8 mouse cellular contexts compared by ENCODE assay signal in genomic region chr15:31447121-31447520, GRCm38 (mm10). TPM values are rescaled to one million over a fixed set of nuclear protein-coding genes. Genes with fewer than 3 reads are reported as not detected.
DNase-seq lines count a peak whose midpoint lies in the region; ATAC-seq and TF ChIP-seq lines count a peak whose summit lies in the region.

No protein-coding gene starts in this region.

- no peak for TF ChIP-seq EP300 in CH12.LX (IDR thresholded peaks at IDR 0.05; ENCODE audit: low read length)
- no peak for TF ChIP-seq EP300 in heart, postnatal 0 days (IDR thresholded peaks at IDR 0.05; ENCODE audit: low read depth)

- peak overlapping the region; percentile 65 for H3K4me2 ChIP-seq in CH12.LX (ENCODE audit: insufficient read depth, low read depth, poor library complexity, severe bottlenecking)
- no peak overlapping the region for H3K4me2 ChIP-seq in heart, postnatal 0 days (ENCODE audit: low read depth, low read length)
- H3K4me2 ChIP-seq in midbrain, embryonic 12.5 days (replicated peaks), result no peak overlapping the region

- H3K9me3 ChIP-seq in CH12.LX (replicated peaks; ENCODE audit: low read length), result no peaks in the 10 kb centered on the region
- no peaks in the 10 kb centered on the region for H3K9me3 ChIP-seq in heart, postnatal 0 days (replicated peaks; ENCODE audit: control insufficient read depth, low read length)
- no peaks in the 10 kb centered on the region for H3K9me3 ChIP-seq in midbrain, embryonic 12.5 days

- DNase-seq in cerebellum, adult 11-12 months, result no peak
- DNase-seq in CH12.LX (ENCODE audit: extremely low read depth), result peak; percentile 79
- peak; percentile 78 for DNase-seq in embryo, embryonic 10 days (ENCODE audit: low spot score)
- DNase-seq in heart, postnatal 0 days (ENCODE audit: low spot score), result peak; percentile 74
- peak; percentile 61 for DNase-seq in layer of hippocampus, adult 9-11 months

- no peak overlapping the region for H3K4me3 ChIP-seq in CH12.LX (replicated peaks in 1 of 3; ENCODE audit: low read depth in 2 of 3, low read length in 2 of 3, poor library complexity in 1 of 3)
- no peak overlapping the region for H3K4me3 ChIP-seq in heart, postnatal 0 days (ENCODE audit: low read depth, low read length)
- H3K4me3 ChIP-seq in midbrain, embryonic 12.5 days, result no peak overlapping the region

- H3K4me1 ChIP-seq in CH12.LX (ENCODE audit: control insufficient read depth in 1 of 2, insufficient read depth in 2 of 2), result peaks cover 4 to 8% of the 10 kb centered on the region in 2 experiments
- H3K4me1 ChIP-seq in heart, postnatal 0 days (ENCODE audit: control insufficient read depth, insufficient read depth), result no peaks in the 10 kb centered on the region
- no peaks in the 10 kb centered on the region for H3K4me1 ChIP-seq in midbrain, embryonic 12.5 days

- no peaks in the 10 kb centered on the region for H3K79me2 ChIP-seq in CH12.LX (replicated peaks; ENCODE audit: control insufficient read depth, extremely low read depth, insufficient read depth, poor library complexity, severe bottlenecking)

- WGBS in heart, postnatal 0 days, result 39% methylated on average over 7 of the region's 7 CpGs
- WGBS in midbrain, embryonic 12.5 days, result 53% methylated on average over 7 of the region's 7 CpGs

- H3K27me3 ChIP-seq in CH12.LX (replicated peaks), result no peaks in the 10 kb centered on the region
- no peaks in the 10 kb centered on the region for H3K27me3 ChIP-seq in heart, postnatal 0 days (ENCODE audit: control insufficient read depth, insufficient read depth, low read length)
- H3K27me3 ChIP-seq in midbrain, embryonic 12.5 days, result 0 out of 2 replicates have a peak, but pooled peaks cover 6% of the 10 kb centered on the region

- H3K36me3 ChIP-seq in CH12.LX (replicated peaks in 1 of 2; ENCODE audit: control insufficient read depth in 1 of 2, insufficient read depth in 1 of 2, low read length in 1 of 2), result no peaks in the 10 kb centered on the region
- H3K36me3 ChIP-seq in heart, postnatal 0 days (replicated peaks; ENCODE audit: control insufficient read depth, insufficient read depth, low read length), result no peaks in the 10 kb centered on the region
- no peaks in the 10 kb centered on the region for H3K36me3 ChIP-seq in midbrain, embryonic 12.5 days

- dilution Hi-C loops in CH12.LX (cut with MboI; ENCODE audit: extremely low pct_ligation_motif_present, extremely low pct_unique_long_range_greater_than_20kb, low sequenced_read_pairs), result no loop called here

- peak; percentile 53 for ATAC-seq in cerebellum, adult (ENCODE audit: insufficient number of reproducible peaks, low FRiP score, low TSS enrichment)
- ATAC-seq in heart, postnatal 0 days (ENCODE audit: insufficient read depth, low read depth), result peak; percentile 49
- peak; percentile 47 for ATAC-seq in midbrain, embryonic 12.5 days (ENCODE audit: low FRiP score, low read depth)
- ATAC-seq in inflammation-experienced regulatory T-cells, adult 6 months, result no peak

- no peak overlapping the region for H3K9ac ChIP-seq in CH12.LX (ENCODE audit: insufficient read depth, low read depth)
- H3K9ac ChIP-seq in heart, postnatal 0 days (replicated peaks; ENCODE audit: low read depth, low read length), result no peak overlapping the region
- no peak overlapping the region for H3K9ac ChIP-seq in midbrain, embryonic 12.5 days (replicated peaks)

- TF ChIP-seq POLR2A in CH12.LX (IDR thresholded peaks at IDR 0.05; ENCODE audit: low read depth, low read length), result no peak

- peak; percentile 73 to 97; a peak in 3 of 4 replicates for TF ChIP-seq CTCF in CH12.LX (conservative IDR thresholded peaks at IDR 0.05 in 1 of 2, IDR thresholded peaks at IDR 0.05 in 1 of 2; ENCODE audit: low read depth in 2 of 2, low read length in 2 of 2)
- TF ChIP-seq CTCF in heart, postnatal 0 days (IDR thresholded peaks at IDR 0.05; ENCODE audit: low read depth), result peak; percentile 85

- in situ Hi-C loops in CH12.LX (cut with MboI; ENCODE audit: low pct_ligation_motif_present, low pct_unique_long_range_greater_than_20kb, low sequenced_read_pairs), result loop anchor here (25.0 kb wide), 1 partner anchor 510 kb away; no protein-coding TSS in a partner anchor

- TF ChIP-seq RAD21 in CH12.LX (IDR thresholded peaks at IDR 0.05; ENCODE audit: low read depth, low read length), result no peak; the same call in none of the 2 replicates

- H3K27ac ChIP-seq in CH12.LX (ENCODE audit: insufficient read depth, low read depth), result no peak overlapping the region
- no peak overlapping the region for H3K27ac ChIP-seq in heart, postnatal 0 days (ENCODE audit: low read depth)
- H3K27ac ChIP-seq in midbrain, embryonic 12.5 days (replicated peaks), result no peak overlapping the region

TF ChIP-seq in CH12.LX, 34 proteins besides CTCF, POLR2A, EP300 and RAD21:
- TF ChIP-seq MEF2A (IDR thresholded peaks at IDR 0.05; ENCODE audit: borderline replicate concordance, low read depth, low read length) (no peak), ZC3H11A (IDR thresholded peaks at IDR 0.05; ENCODE audit: low read depth, low read length) (peak; percentile 81), NRF1 (IDR thresholded peaks at IDR 0.05; ENCODE audit: low read depth, low read length) (no peak), PAX5 (IDR thresholded peaks at IDR 0.05; ENCODE audit: low read length) (no peak), IRF4 (IDR thresholded peaks at IDR 0.05; ENCODE audit: low read depth, low read length) (0 out of 2 replicates have a peak, but pooled peaks have one; percentile 14), USF1 (IDR thresholded peaks at IDR 0.05; ENCODE audit: low read depth, low read length) (no peak), MAFK (IDR thresholded peaks at IDR 0.05; ENCODE audit: insufficient replicate concordance, low read length) (no peak), BHLHE40 (IDR thresholded peaks at IDR 0.05; ENCODE audit: low read depth, low read length) (0 out of 2 replicates have a peak, but pooled peaks have one; percentile 14), ETS1 (conservative IDR thresholded peaks at IDR 0.05; ENCODE audit: low read depth, low read length) (no peak), SIN3A (IDR thresholded peaks at IDR 0.05; ENCODE audit: low read length) (no peak; the same call in 1 of the 2 replicates), ELF1 (IDR thresholded peaks at IDR 0.05; ENCODE audit: low read depth, low read length) (no peak), JUND (conservative IDR thresholded peaks at IDR 0.05; ENCODE audit: low read depth, low read length) (no peak), ZMIZ1 (IDR thresholded peaks at IDR 0.05; ENCODE audit: low read depth, low read length) (no peak), MXI1 (IDR thresholded peaks at IDR 0.05; ENCODE audit: low read depth, low read length) (peak; percentile 33; the same call in 1 of the 2 replicates), MAZ (IDR thresholded peaks at IDR 0.05; ENCODE audit: low read depth, low read length) (no peak), CHD2 (IDR thresholded peaks at IDR 0.05; ENCODE audit: low read length) (no peak), CHD1 (IDR thresholded peaks at IDR 0.05; ENCODE audit: low read depth, low read length) (no peak), TCF12 (IDR thresholded peaks at IDR 0.05; ENCODE audit: low read depth, low read length) (no peak), KAT2A (IDR thresholded peaks at IDR 0.05; ENCODE audit: insufficient replicate concordance, low read length) (no peak), GABPA (IDR thresholded peaks at IDR 0.05; ENCODE audit: insufficient replicate concordance, low read depth, low read length) (no peak), NELFE (IDR thresholded peaks at IDR 0.05; ENCODE audit: low read depth, low read length) (peak; percentile 28; the same call in 1 of the 2 replicates), E2F4 (IDR thresholded peaks at IDR 0.05; ENCODE audit: insufficient replicate concordance, low read depth, low read length) (no peak), SMC3 (IDR thresholded peaks at IDR 0.05; ENCODE audit: low read depth, low read length) (peak; percentile 96), UBTF (IDR thresholded peaks at IDR 0.05; ENCODE audit: low read depth, low read length) (no peak), RCOR1 (conservative IDR thresholded peaks at IDR 0.05; ENCODE audit: low read depth, low read length) (no peak), MYC (IDR thresholded peaks at IDR 0.05; ENCODE audit: low read depth, low read length) (no peak), MAX (IDR thresholded peaks at IDR 0.05; ENCODE audit: low read length) (no peak)

RNA-seq across cellular contexts. Expression of gene Ropn1l, which starts 6.4 kb away (rescaled TPM):
- 2.1 and 2.9 TPM in 2 replicates for total RNA-seq in CH12.LX (2012; rRNA removed)
- 2.0 and 2.6 TPM in 2 replicates for total RNA-seq in CH12.LX (2014; rRNA removed)
- polyA plus RNA-seq in CH12.LX (2012; ENCODE audit: insufficient read length, low read depth), result 1.1 and 1.7 TPM in 2 replicates
- 3.5 TPM in 1 of 2 replicates, not detected in the other for total RNA-seq in heart, postnatal 0 days (2014; rRNA removed; ENCODE audit: low replicate concordance)
- 2.4 and 2.5 TPM in 2 replicates for polyA plus RNA-seq in heart, postnatal 0 days (2015; fragmentation: Nextera tagmentation; extraction: Ambion mirVana)
- 1.9 and 2.0 TPM in 2 replicates for polyA plus RNA-seq in midbrain, embryonic 12.5 days (2016; fragmentation: Nextera tagmentation; extraction: Ambion mirVana)
- polyA plus RNA-seq in inflammation-experienced regulatory T-cells, adult 6 months (2017; shearing (Covaris generic)), result 1 to 10 TPM in 1 of 3 experiments, not detected in 2; 1.0 TPM
